Mouse (Mus musculus) ZHBTc4 (cell line): Measurements from ENCODE around the gene Pfdn2.
A peak's percentile ranks its signal among the peaks of the same experiment; 100 is the strongest.
"Not testable (repeated sequence)": the region's sequence is repeated elsewhere in the genome, so short reads cannot be mapped to it uniquely, and the experiment has no call there.

Source experiments
- DNase-seq: peaks from one replicate; pipeline ENCODE4 v3.0.0-alpha.2; 2011; ENCODE audit warnings: low read depth, low spot score

Pfdn2 gene

GRCm38 (mm10) chr1:171345225-171346094 lies at the start of gene Pfdn2, which contains the start of gene Nit1:
Gene Pfdn2, plus strand, starts transcription at chr1:171345670.
Gene Nit1, minus strand, starts transcription at chr1:171345646.
- peak; percentile 96 for DNase-seq

DNA sequence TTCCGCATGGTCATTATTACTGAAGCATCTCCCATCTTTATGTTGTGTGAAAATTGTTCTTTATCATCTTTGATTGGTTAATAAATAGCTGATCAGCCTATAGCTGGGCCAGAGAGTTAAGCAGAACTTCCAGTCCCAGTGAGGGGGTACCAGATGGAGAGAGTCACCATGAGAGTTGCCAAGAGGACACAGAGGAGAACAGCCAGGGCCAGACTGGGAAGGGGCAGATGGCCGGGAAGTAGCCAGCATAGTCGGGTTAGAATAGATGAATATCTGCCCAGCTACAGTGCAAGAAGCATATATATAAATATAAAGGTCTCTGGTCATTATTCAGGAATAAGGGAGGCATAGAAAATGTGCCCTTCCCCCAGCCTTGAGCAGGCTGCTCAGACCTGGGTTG lies 47.2 kb upstream of the Pfdn2 start:
- DNase-seq: no peak

- DNase-seq: not testable (repeated sequence)
These were observed 39.3 kb upstream of the Pfdn2 start for GRCm38 (mm10) chr1:171306157-171306556.

DNA sequence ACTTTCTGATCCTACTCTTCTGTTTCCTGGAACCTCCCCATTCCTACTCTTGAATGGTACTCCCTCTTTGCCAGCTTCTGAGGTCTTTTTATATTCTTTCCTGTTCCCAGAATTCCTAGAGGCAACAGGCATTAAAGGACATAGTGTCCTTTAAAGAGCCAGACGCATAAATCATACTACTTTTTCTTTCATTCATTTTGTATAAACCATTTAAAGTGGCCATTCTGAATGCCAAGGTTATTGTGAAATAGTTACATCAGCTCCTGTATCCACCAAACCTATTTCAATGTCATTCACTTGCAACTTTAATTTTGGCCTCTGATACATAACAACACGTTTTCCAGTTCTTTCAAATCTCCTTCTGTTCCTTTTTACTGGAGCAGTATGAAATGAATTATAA lies 36.1 kb upstream of the Pfdn2 start:
- no peak for DNase-seq

DNA sequence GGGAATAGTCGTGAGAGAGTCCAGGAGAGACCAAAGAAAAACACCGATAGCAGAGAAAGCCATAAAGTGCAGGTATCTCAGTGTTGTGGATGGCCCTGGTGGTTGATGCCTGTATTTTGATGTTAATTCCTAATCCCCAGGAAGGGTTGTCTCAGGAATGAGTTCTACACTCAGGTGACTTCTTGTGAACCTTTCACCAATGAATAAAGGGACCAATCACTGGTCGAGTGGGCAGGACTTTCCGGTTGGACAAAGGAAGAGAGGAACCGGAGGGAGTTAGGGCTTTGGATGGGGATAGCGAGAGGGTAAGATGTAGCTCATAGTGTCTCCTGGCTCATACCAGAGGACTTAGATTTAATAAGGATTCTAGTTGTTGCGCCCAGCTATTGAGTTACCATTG lies 25.7 kb upstream of the Pfdn2 start:
- DNase-seq: peak; percentile 92

- no peak for DNase-seq
These were observed 25.3 kb upstream of the Pfdn2 start for GRCm38 (mm10) chr1:171320151-171320550.

DNA sequence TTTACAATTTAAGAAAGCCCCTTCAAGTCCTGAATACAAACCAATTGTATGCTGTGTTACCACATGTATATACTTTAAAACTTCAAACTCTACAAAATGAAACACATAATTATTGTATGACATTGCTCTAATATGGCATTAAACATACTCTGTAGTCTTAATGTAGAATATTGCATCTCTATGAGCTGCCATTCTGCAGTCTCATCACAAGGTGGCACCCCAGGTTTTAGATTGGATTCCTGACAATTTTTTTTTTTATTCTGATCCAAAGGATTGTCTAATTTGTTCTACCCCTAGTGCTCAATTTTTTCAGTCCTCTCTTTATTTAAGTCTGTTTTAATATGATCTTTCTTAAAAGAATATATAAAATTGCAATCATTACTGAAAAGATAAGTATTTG lies 24.1 kb upstream of the Pfdn2 start:
- peak; percentile 41 for DNase-seq

GRCm38 (mm10) chr1:171322012-171322411 lies 23.5 kb upstream of the Pfdn2 start:
- DNase-seq: peak; percentile 63

DNA sequence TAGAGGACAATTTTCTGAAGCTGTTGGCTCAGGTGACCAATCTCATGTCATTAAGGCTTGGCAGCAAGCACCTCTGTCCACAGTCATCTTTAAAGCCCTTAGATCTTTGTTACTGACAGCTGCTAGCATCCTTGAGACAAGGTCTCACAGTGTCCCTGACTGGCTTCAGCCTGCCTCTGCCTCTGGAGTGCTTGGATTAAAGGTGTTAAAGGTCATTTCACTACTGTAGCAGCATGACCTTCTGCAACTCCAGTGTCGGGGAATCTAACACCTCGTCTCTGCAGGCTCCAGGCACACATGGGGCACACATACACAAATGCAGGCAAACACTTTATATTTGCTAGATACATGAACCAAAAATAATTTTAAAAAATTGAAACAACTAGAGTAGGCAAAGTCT lies 19.9 kb upstream of the Pfdn2 start:
- peak; percentile 48 for DNase-seq

GRCm38 (mm10) chr1:171326588-171326987 lies 18.9 kb upstream of the Pfdn2 start:
- not testable (repeated sequence) for DNase-seq

DNA sequence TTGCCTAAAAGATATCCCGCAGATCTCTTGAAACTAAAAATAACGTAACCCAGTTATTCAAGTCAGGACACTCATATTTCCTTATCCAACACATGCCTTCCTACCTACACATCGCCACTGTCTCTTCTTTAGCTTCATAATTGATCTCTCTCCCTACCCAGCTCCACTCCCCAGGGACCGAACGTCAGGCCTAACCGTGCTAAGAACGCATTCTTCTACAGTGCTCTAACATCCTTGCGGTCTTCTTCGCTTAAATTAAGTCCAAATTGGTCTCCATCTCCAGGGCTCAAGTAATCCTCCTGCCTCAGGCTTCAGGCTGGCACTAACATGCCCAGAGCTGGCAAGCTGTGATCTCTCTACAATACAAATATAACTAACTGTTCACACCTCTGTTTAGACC lies 17.2 kb upstream of the Pfdn2 start:
- DNase-seq: no peak

- peak; percentile 94 for DNase-seq
These were observed 16.5 kb upstream of the Pfdn2 start, which contains the start of gene Dedd for GRCm38 (mm10) chr1:171328839-171329432. Gene Dedd, plus strand, starts transcription at chr1:171329145.

- DNase-seq: peak; percentile 96
These were observed 15.8 kb upstream of the Pfdn2 start for GRCm38 (mm10) chr1:171329433-171330215.

- DNase-seq: no peak
These were observed 15.3 kb upstream of the Pfdn2 start for GRCm38 (mm10) chr1:171330216-171330560.

DNA sequence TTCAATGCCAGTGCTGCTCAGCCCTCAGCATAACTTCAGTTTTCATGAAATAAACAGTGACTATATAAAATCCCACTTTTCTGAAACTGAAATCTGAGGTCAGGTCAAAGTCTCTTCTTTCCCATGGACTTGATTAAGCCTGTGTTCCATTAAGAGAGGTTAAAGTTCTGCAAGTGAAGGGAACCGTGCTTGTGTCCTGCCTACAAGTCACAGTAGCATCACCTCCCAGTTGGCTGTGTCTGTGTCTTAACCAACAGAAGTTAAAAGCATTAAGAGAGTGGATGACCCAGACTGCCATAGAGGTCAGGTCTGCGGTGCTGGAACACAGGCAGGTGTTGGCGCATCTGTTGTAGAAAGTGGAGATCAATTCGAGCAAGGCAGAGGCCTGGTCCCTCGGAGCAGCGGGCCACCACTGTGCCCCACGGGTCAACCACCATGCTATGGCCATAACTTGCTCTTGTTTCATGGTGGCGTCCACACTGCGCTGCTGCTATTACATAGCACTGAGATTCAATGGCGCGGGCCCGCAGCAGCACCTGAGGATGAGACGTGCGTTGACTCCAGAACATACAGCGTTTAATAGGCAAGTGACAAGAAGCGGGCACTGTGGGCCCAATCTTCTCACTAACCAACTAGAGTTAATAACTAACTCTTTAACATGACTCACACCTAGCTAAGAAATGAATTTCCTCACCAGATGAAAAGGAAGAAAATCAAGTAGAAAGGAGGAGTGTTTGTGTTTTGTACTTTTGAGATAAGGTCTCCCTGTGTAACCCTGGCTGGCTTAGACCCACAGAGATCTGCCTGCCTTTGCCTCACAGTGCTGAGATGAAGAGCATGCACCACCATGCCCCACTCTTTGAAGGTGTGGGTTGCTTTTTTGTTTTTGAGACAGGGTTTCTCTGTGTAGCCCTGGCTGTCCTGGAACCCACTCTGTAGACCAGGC lies 2.9 kb upstream of the Pfdn2 start:
- no peak for DNase-seq

GRCm38 (mm10) chr1:171343922-171344677 lies 1.4 kb upstream of the Pfdn2 start:
- DNase-seq: peak; percentile 67

DNA sequence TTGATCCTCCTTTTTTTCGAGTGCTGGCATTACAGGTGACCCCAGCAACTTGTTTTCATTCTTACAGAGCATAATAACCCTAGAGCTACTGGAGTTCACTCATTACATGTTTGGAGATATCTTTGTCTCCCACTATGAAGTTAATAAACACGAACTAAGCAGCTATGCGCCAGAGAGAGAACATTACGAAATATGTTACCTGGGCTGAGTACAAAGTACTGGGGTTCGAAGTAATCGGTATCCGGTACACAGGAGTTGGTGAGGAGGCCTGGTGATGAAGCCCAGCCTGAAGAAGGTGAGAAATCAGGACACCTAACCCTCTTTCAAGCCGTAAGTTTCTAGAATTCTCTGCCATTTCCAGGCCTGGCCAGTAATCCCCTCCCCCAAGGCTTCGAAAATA lies 755 bp upstream of the Pfdn2 start:
- no peak for DNase-seq

DNA sequence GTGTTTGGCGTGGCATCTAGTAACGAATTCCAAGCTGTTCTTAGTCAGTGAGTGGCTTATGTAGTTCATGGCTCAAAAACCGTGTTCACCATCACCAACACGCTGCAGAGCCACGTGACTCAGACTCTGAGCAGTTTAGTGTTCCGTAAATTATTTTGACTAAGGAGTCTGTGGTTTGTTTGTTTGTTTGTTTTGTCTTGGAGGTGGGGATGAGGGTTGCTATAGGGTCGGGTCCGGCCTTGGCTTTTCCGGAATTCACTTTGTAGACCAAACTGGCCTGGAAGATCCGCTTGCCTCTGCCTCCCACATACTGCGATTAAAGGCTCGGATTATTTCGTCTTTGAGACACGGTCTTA lies 603 bp downstream of the Pfdn2 start:
- DNase-seq: peak; percentile 34

GRCm38 (mm10) chr1:171348665-171349064 lies 3.2 kb downstream of the Pfdn2 start:
- DNase-seq: no peak

- no peak for DNase-seq
These were observed 3.7 kb downstream of the Pfdn2 start for GRCm38 (mm10) chr1:171349210-171349609.
